Mouse (Mus musculus) neural tube, embryonic 13.5 days (tissue): ENCODE measurements around the gene Vmn1r206. TPM values are rescaled to one million over a fixed set of nuclear protein-coding genes. Genes with fewer than 3 reads are reported as not detected.
"Not testable (repeated sequence)": the region's sequence is repeated elsewhere in the genome, so short reads cannot be mapped to it uniquely, and the experiment has no call there.

ENCODE experiments used
- ATAC-seq: fragments of 200-750 bp; cut with Nextera tagmentation; 2 replicates; pipeline ENCODE4 v1.8.0; 2017; ENCODE audit warnings: low read depth, mild to moderate bottlenecking, moderate TSS enrichment, moderate library complexity
- H3K27ac ChIP-seq: fragments of 300-500 bp; sonication (generic); replicated peaks from 2 replicates; pipeline ENCODE4 v1.5.1; 2015; ENCODE audit warnings: moderate library complexity, mild to moderate bottlenecking, inconsistent platforms
- H3K27me3 ChIP-seq: fragments of 300-500 bp; sonication (generic); 2 replicates; pipeline ENCODE4 v1.6.1; 2015; ENCODE audit warnings: mild to moderate bottlenecking, inconsistent platforms
- H3K36me3 ChIP-seq: fragments of 300-500 bp; sonication (generic); 2 replicates; pipeline ENCODE4 v1.6.1; 2015; ENCODE audit warnings: mild to moderate bottlenecking, inconsistent platforms
- H3K4me1 ChIP-seq: fragments of 300-500 bp; sonication (generic); replicated peaks from 2 replicates; pipeline ENCODE4 v1.6.1; 2015; ENCODE audit warnings: inconsistent platforms
- H3K4me2 ChIP-seq: fragments of 300-500 bp; sonication (generic); 2 replicates; pipeline ENCODE4 v1.6.1; 2015; ENCODE audit warnings: inconsistent platforms, mild to moderate bottlenecking, moderate library complexity
- H3K4me3 ChIP-seq: fragments of 300-500 bp; sonication (generic); 2 replicates; pipeline ENCODE4 v1.5.1; 2015; ENCODE audit warnings: mild to moderate bottlenecking, inconsistent platforms
- H3K9ac ChIP-seq: fragments of 300-500 bp; sonication (generic); 2 replicates; pipeline ENCODE4 v1.6.1; 2015; ENCODE audit warnings: moderate library complexity, mild to moderate bottlenecking, inconsistent platforms
- H3K9me3 ChIP-seq: fragments of 300-500 bp; sonication (generic); 2 replicates; pipeline ENCODE4 v1.6.1; 2016; ENCODE audit warnings: inconsistent platforms
- WGBS: fragments of 180-500 bp; shearing (Covaris S2); methylation state at CpG from one replicate; pipeline ENCODE4 v1.1.7; 2015; 5-methylcytosine and 5-hydroxymethylcytosine counted together
- polyA plus RNA-seq: library from polyadenylated mRNA; unstranded; fragments of >200 nt; fragmentation: Nextera tagmentation; extraction: Ambion mirVana; gene quantifications from 2 replicates; pipeline ENCODE4 v1.2.1, GENCODE M21; 2015

Gene Vmn1r206
- not detected in 2 replicates for polyA plus RNA-seq

- ATAC-seq, H3K27ac ChIP-seq: not testable (repeated sequence)
These were observed at the start of gene Vmn1r206 for GRCm38 (mm10) chr13:22624151-22624550. Vmn1r206 (minus strand) TSS chr13:22624251.

GRCm38 (mm10) chr13:22592900-22593299 is 31.2 kb downstream of the Vmn1r206 start, which contains the start of gene Vmn1r205:
Vmn1r205 (minus strand) TSS chr13:22593000.
- H3K4me3 ChIP-seq, result no peak within 1 kb of the TSS
- H3K9ac ChIP-seq, result no peak within 1 kb of the TSS
- H3K4me2 ChIP-seq, result no peak within 1 kb of the TSS
- no peaks in the 10 kb centered on the region for H3K27me3 ChIP-seq
- H3K27ac ChIP-seq, result no peak within 1 kb of the TSS
- H3K36me3 ChIP-seq, result no peaks in the 10 kb centered on the region
- ATAC-seq, result no peak
- H3K9me3 ChIP-seq, result no peaks in the 10 kb centered on the region
- 83% methylated on average over 3 of the region's 3 CpGs for WGBS
- H3K4me1 ChIP-seq, result no peaks in the 10 kb centered on the region

More at GRCm38 (mm10) chr13:22624151-22624550, at the start of gene Vmn1r206:
- H3K4me2 ChIP-seq, H3K9ac ChIP-seq, H3K27me3 ChIP-seq, H3K4me3 ChIP-seq, H3K9me3 ChIP-seq, H3K36me3 ChIP-seq, H3K4me1 ChIP-seq: not testable (repeated sequence)

- ATAC-seq, H3K4me1 ChIP-seq: not testable (repeated sequence)
- 86% methylated on average over 14 of the region's 14 CpGs for whole genome bisulfite sequencing
These were observed 40.7 kb downstream of the Vmn1r206 start for GRCm38 (mm10) chr13:22583336-22583735.

GRCm38 (mm10) chr13:22574911-22575310 is 49.1 kb downstream of the Vmn1r206 start:
- H3K9ac ChIP-seq, H3K27ac ChIP-seq, H3K4me3 ChIP-seq, H3K36me3 ChIP-seq, ATAC-seq, H3K9me3 ChIP-seq, H3K4me2 ChIP-seq, H3K4me1 ChIP-seq, H3K27me3 ChIP-seq: not testable (repeated sequence)
- whole genome bisulfite sequencing, result 92% methylated on average over 3 of the region's 3 CpGs

More at GRCm38 (mm10) chr13:22583336-22583735, 40.7 kb downstream of the Vmn1r206 start:
- not testable (repeated sequence) for H3K9me3 ChIP-seq, H3K36me3 ChIP-seq, H3K27ac ChIP-seq, H3K27me3 ChIP-seq, H3K4me2 ChIP-seq, H3K4me3 ChIP-seq, H3K9ac ChIP-seq

Other genes starting within 250 kb of the Vmn1r206 start
- gene Vmn1r199, start 244.4 kb downstream of the Vmn1r206 start, polyA plus RNA-seq, result not detected in 2 replicates
- gene Vmn1r200, start 233.9 kb downstream of the Vmn1r206 start, polyA plus RNA-seq, result not detected in 2 replicates
- not detected in 2 replicates for gene Vmn1r201, start 152.3 kb downstream of the Vmn1r206 start, polyA plus RNA-seq
- gene Vmn1r202, start 118.9 kb downstream of the Vmn1r206 start, polyA plus RNA-seq, result not detected in 2 replicates
- not detected in 2 replicates for gene Vmn1r203, start 106.1 kb downstream of the Vmn1r206 start, polyA plus RNA-seq
- not detected in 2 replicates for gene Vmn1r204, start 71.1 kb downstream of the Vmn1r206 start, polyA plus RNA-seq
- gene Vmn1r205, start 31.3 kb downstream of the Vmn1r206 start, polyA plus RNA-seq, result not detected in 2 replicates
- not detected in 2 replicates for gene Vmn1r207-ps, start 105.4 kb upstream of the Vmn1r206 start, polyA plus RNA-seq
- not detected in 2 replicates for gene Vmn1r208, start 153.1 kb upstream of the Vmn1r206 start, polyA plus RNA-seq
- gene Vmn1r209, start 185.4 kb upstream of the Vmn1r206 start, polyA plus RNA-seq, result not detected in 2 replicates
- gene Vmn1r210, start 207.1 kb upstream of the Vmn1r206 start, polyA plus RNA-seq, result not detected in 2 replicates
- gene Vmn1r211, start 233.3 kb upstream of the Vmn1r206 start, polyA plus RNA-seq, result not detected in 2 replicates